Mouse (Mus musculus): ENCODE results near the gene Akap5. TPM values are rescaled to one million over a fixed set of nuclear protein-coding genes. Genes with fewer than 3 reads are reported as not detected.
A peak's percentile ranks its signal among the peaks of the same experiment; 100 is the strongest.

Gene Akap5
- polyA plus RNA-seq, 1 experiment from 2014 or later: 4.2 TPM

- Histone ChIP-seq H3K9me3 (ENCODE audit: control insufficient read depth, low read length) (no peaks in the 10 kb centered on the region), H3K4me1 (ENCODE audit: control insufficient read depth in 2 of 2, insufficient read depth in 2 of 2, low read length in 2 of 2) (peaks cover 17 to 26% of the 10 kb centered on the region in 2 experiments), H3K9ac (ENCODE audit: low read length) (no peak overlapping the region), H3K4me2 (ENCODE audit: low read length) (no peak overlapping the region), H3K36me3 (ENCODE audit: control insufficient read depth, insufficient read depth, low read length) (peaks cover 51% of the 10 kb centered on the region), H3K27me3 (ENCODE audit: control insufficient read depth, insufficient read depth, low read length) (no peaks in the 10 kb centered on the region), H3K27ac (replicated peaks in 1 of 2; ENCODE audit: control insufficient read depth in 1 of 2, insufficient read depth in 1 of 2, low read depth in 2 of 2, low read length in 2 of 2) (no peak overlapping the region), H3K4me3 (ENCODE audit: control insufficient read depth in 1 of 2, insufficient read depth in 1 of 2, low read depth in 1 of 2, low read length in 2 of 2) (no peak overlapping the region)
- ATAC-seq (ENCODE audit: insufficient number of reproducible peaks, insufficient read depth, low FRiP score, low read depth): no peak
- WGBS: 90% methylated on average over 11 of the region's 11 CpGs
Observed at GRCm38 (mm10) chr12:76303474-76303873, 21.2 kb upstream of the Akap5 start.

- ATAC-seq (ENCODE audit: insufficient number of reproducible peaks, insufficient read depth, low FRiP score, low read depth): no peak
- Histone ChIP-seq H3K4me2 (ENCODE audit: low read length) (no peak overlapping the region), H3K9ac (ENCODE audit: low read length) (no peak overlapping the region), H3K4me1 (ENCODE audit: control insufficient read depth in 2 of 2, insufficient read depth in 2 of 2, low read length in 2 of 2) (peaks cover 17 to 22% of the 10 kb centered on the region in 2 experiments), H3K4me3 (ENCODE audit: control insufficient read depth in 1 of 2, insufficient read depth in 1 of 2, low read depth in 1 of 2, low read length in 2 of 2) (no peak overlapping the region), H3K9me3 (ENCODE audit: control insufficient read depth, low read length) (no peaks in the 10 kb centered on the region), H3K27me3 (ENCODE audit: control insufficient read depth, insufficient read depth, low read length) (no peaks in the 10 kb centered on the region), H3K27ac (replicated peaks in 1 of 2; ENCODE audit: control insufficient read depth in 1 of 2, insufficient read depth in 1 of 2, low read depth in 2 of 2, low read length in 2 of 2) (no peak overlapping the region), H3K36me3 (ENCODE audit: control insufficient read depth, insufficient read depth, low read length) (peaks cover 44% of the 10 kb centered on the region)
- WGBS: 55% methylated on average over 4 of the region's 4 CpGs
Observed at GRCm38 (mm10) chr12:76304199-76304598, 20.5 kb upstream of the Akap5 start.

GRCm38 (mm10) chr12:76305107-76305506 is 19.6 kb upstream of the Akap5 start:
- peaks cover 18 to 19% of the 10 kb centered on the region in 2 experiments; a peak in 3 of 4 replicates for H3K4me1 ChIP-seq (ENCODE audit: control insufficient read depth in 2 of 2, insufficient read depth in 2 of 2, low read length in 2 of 2)
- no peak overlapping the region for H3K27ac ChIP-seq (replicated peaks in 1 of 2; ENCODE audit: control insufficient read depth in 1 of 2, insufficient read depth in 1 of 2, low read depth in 2 of 2, low read length in 2 of 2)
- no peak overlapping the region for H3K4me2 ChIP-seq (ENCODE audit: low read length)
- H3K27me3 ChIP-seq (ENCODE audit: control insufficient read depth, insufficient read depth, low read length): no peaks in the 10 kb centered on the region
- ATAC-seq (ENCODE audit: insufficient number of reproducible peaks, insufficient read depth, low FRiP score, low read depth): no peak
- no peaks in the 10 kb centered on the region for H3K9me3 ChIP-seq (ENCODE audit: control insufficient read depth, low read length)
- peaks cover 37% of the 10 kb centered on the region for H3K36me3 ChIP-seq (ENCODE audit: control insufficient read depth, insufficient read depth, low read length)
- WGBS: 91% methylated on average over 8 of the region's 8 CpGs
- no peak overlapping the region for H3K4me3 ChIP-seq (ENCODE audit: control insufficient read depth in 1 of 2, insufficient read depth in 1 of 2, low read depth in 1 of 2, low read length in 2 of 2)
- H3K9ac ChIP-seq (ENCODE audit: low read length): no peak overlapping the region

DNA sequence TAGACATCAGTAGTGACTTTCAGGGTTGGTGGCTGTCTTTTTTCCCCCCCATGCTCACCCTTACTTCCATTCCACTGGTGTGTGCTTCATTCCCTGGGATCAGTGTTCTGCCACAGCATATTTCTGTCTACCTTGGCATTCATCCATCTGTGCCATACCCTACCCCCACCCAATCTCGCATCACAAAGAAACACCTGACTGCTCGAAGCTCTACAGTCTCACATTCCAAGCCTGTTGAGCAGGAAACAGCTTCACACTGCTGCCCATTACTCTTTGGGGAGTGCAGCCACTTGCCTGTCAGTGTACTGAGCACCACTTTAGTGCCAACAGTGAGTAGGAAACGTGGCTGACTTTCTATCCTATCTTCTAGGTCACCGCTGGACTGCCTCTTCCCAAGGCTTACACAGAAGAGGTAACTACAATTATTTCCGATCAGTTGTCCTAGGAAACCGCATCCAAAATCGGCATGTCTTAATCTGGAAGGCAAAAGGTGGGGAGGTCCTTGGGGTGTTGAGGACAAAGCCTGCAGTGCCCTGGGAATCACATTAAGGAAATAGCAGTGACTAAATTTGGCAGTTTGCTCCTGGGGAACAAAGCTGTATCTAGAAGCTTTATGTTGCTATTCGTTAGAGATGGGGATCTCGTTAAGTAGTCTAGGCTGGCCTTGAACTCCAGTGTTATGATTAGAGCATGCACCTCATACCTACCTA is 17.7 kb upstream of the Akap5 start:
- 56% methylated on average over 9 of the region's 9 CpGs for WGBS
- Histone ChIP-seq H3K4me1 (ENCODE audit: control insufficient read depth in 2 of 2, insufficient read depth in 2 of 2, low read length in 2 of 2) (peaks cover 28 to 29% of the 10 kb centered on the region in 2 experiments), H3K27ac (replicated peaks in 1 of 2; ENCODE audit: control insufficient read depth in 1 of 2, insufficient read depth in 1 of 2, low read depth in 2 of 2, low read length in 2 of 2) (peak overlapping the region; percentile 18 to 55), H3K9me3 (ENCODE audit: control insufficient read depth, low read length) (no peaks in the 10 kb centered on the region), H3K9ac (ENCODE audit: low read length) (no peak overlapping the region), H3K36me3 (ENCODE audit: control insufficient read depth, insufficient read depth, low read length) (peaks cover 25% of the 10 kb centered on the region), H3K4me3 (ENCODE audit: control insufficient read depth in 1 of 2, insufficient read depth in 1 of 2, low read depth in 1 of 2, low read length in 2 of 2) (no peak overlapping the region), H3K27me3 (ENCODE audit: control insufficient read depth, insufficient read depth, low read length) (no peaks in the 10 kb centered on the region), H3K4me2 (ENCODE audit: low read length) (no peak overlapping the region)
- ATAC-seq (ENCODE audit: insufficient number of reproducible peaks, insufficient read depth, low FRiP score, low read depth): no peak

DNA sequence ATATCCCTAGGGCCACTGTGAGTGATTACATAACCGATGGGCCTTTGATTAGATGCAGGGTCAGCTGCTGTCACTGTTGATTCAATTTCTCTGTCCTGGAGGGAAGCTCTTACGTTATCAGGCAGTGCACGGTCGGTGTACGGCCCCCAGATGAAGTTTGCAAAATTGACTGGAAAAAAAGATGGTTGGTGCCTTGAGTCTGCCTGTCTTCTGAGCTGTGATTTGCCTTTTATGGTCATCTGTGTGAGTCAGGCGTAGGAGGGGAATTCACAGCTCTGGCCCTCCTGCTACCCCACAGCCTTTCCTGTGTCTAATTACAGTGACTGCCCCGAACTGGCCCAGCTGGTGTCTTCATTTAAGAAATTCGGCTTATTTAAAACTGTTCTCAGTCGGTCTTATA is 16.7 kb upstream of the Akap5 start:
- no peak overlapping the region for H3K4me2 ChIP-seq (ENCODE audit: low read length)
- H3K9ac ChIP-seq (ENCODE audit: low read length): no peak overlapping the region
- no peak overlapping the region for H3K4me3 ChIP-seq (ENCODE audit: control insufficient read depth in 1 of 2, insufficient read depth in 1 of 2, low read depth in 1 of 2, low read length in 2 of 2)
- peaks cover 26% of the 10 kb centered on the region for H3K36me3 ChIP-seq (ENCODE audit: control insufficient read depth, insufficient read depth, low read length)
- peaks cover 28 to 29% of the 10 kb centered on the region in 2 experiments for H3K4me1 ChIP-seq (ENCODE audit: control insufficient read depth in 2 of 2, insufficient read depth in 2 of 2, low read length in 2 of 2)
- 0 out of 2 replicates have a peak, but pooled peaks have one; percentile 27 for ATAC-seq (ENCODE audit: insufficient number of reproducible peaks, insufficient read depth, low FRiP score, low read depth)
- H3K9me3 ChIP-seq (ENCODE audit: control insufficient read depth, low read length): no peaks in the 10 kb centered on the region
- H3K27ac ChIP-seq (replicated peaks in 1 of 2; ENCODE audit: control insufficient read depth in 1 of 2, insufficient read depth in 1 of 2, low read depth in 2 of 2, low read length in 2 of 2): peak overlapping the region; percentile 46 to 58
- WGBS: 22% methylated on average over 9 of the region's 9 CpGs
- no peaks in the 10 kb centered on the region for H3K27me3 ChIP-seq (ENCODE audit: control insufficient read depth, insufficient read depth, low read length)

DNA sequence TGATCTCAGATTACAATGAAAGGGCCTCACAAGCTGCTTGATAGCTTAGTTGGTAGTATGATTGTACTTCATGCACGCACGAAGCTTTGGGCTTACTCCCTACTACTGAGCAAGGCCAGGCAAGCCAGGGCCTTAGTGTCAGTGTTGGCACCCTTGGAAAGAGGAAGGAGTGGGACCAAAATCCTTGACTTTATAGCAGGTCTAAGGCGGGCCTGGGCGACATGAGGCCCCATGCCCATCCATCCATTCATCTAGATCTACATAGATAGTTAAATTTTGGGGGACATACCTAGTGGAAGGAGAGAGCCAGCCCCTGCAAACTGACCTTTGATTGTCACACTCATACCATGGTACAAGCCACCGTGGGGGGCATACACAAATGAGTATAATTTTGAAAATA is 16.3 kb upstream of the Akap5 start:
- Histone ChIP-seq H3K4me2 (ENCODE audit: low read length) (no peak overlapping the region), H3K9ac (ENCODE audit: low read length) (no peak overlapping the region), H3K4me1 (ENCODE audit: control insufficient read depth in 2 of 2, insufficient read depth in 2 of 2, low read length in 2 of 2) (peaks cover 28 to 29% of the 10 kb centered on the region in 2 experiments), H3K9me3 (ENCODE audit: control insufficient read depth, low read length) (no peaks in the 10 kb centered on the region), H3K4me3 (ENCODE audit: control insufficient read depth in 1 of 2, insufficient read depth in 1 of 2, low read depth in 1 of 2, low read length in 2 of 2) (no peak overlapping the region), H3K36me3 (ENCODE audit: control insufficient read depth, insufficient read depth, low read length) (peaks cover 25% of the 10 kb centered on the region), H3K27me3 (ENCODE audit: control insufficient read depth, insufficient read depth, low read length) (no peaks in the 10 kb centered on the region), H3K27ac (replicated peaks in 1 of 2; ENCODE audit: control insufficient read depth in 1 of 2, insufficient read depth in 1 of 2, low read depth in 2 of 2, low read length in 2 of 2) (peak overlapping the region; percentile 58 to 82)
- WGBS: 77% methylated on average over 5 of the region's 5 CpGs
- ATAC-seq (ENCODE audit: insufficient number of reproducible peaks, insufficient read depth, low FRiP score, low read depth): no peak

DNA sequence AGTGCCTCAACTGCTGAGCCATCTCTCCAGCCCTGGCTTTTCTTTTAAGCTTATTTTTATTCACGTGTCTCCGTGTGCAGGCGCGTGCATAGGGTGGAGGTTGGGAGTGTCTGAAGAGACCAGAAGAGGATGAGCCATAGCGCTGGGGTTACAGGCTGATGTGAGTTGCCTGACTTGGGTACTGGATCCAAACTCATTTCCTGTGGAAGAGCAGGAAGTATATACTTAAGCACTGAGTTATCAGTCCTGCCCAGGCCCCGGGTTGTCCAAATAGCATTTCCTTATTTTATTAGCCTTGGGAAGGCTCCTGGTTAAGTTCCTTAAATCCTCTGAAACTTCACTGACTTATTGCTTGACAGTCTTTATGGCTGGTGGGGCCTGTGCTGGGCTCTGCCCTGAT is 14.7 kb upstream of the Akap5 start:
- H3K4me2 ChIP-seq (ENCODE audit: low read length): no peak overlapping the region
- 73% methylated on average over 6 of the region's 6 CpGs for WGBS
- no peak overlapping the region for H3K27ac ChIP-seq (replicated peaks in 1 of 2; ENCODE audit: control insufficient read depth in 1 of 2, insufficient read depth in 1 of 2, low read depth in 2 of 2, low read length in 2 of 2)
- peaks cover 28 to 29% of the 10 kb centered on the region in 2 experiments for H3K4me1 ChIP-seq (ENCODE audit: control insufficient read depth in 2 of 2, insufficient read depth in 2 of 2, low read length in 2 of 2)
- H3K9me3 ChIP-seq (ENCODE audit: control insufficient read depth, low read length): no peaks in the 10 kb centered on the region
- H3K36me3 ChIP-seq (ENCODE audit: control insufficient read depth, insufficient read depth, low read length): peaks cover 31% of the 10 kb centered on the region
- no peak for ATAC-seq (ENCODE audit: insufficient number of reproducible peaks, insufficient read depth, low FRiP score, low read depth)
- H3K4me3 ChIP-seq (ENCODE audit: control insufficient read depth in 1 of 2, insufficient read depth in 1 of 2, low read depth in 1 of 2, low read length in 2 of 2): no peak overlapping the region
- no peak overlapping the region for H3K9ac ChIP-seq (ENCODE audit: low read length)
- no peaks in the 10 kb centered on the region for H3K27me3 ChIP-seq (ENCODE audit: control insufficient read depth, insufficient read depth, low read length)

- no peak for ATAC-seq (ENCODE audit: insufficient number of reproducible peaks, insufficient read depth, low FRiP score, low read depth)
- peaks cover 28 to 29% of the 10 kb centered on the region in 2 experiments for H3K4me1 ChIP-seq (ENCODE audit: control insufficient read depth in 2 of 2, insufficient read depth in 2 of 2, low read length in 2 of 2)
- no peak overlapping the region for H3K27ac ChIP-seq (replicated peaks in 1 of 2; ENCODE audit: control insufficient read depth in 1 of 2, insufficient read depth in 1 of 2, low read depth in 2 of 2, low read length in 2 of 2)
- no peaks in the 10 kb centered on the region for H3K9me3 ChIP-seq (ENCODE audit: control insufficient read depth, low read length)
- peaks cover 30% of the 10 kb centered on the region for H3K36me3 ChIP-seq (ENCODE audit: control insufficient read depth, insufficient read depth, low read length)
- no peaks in the 10 kb centered on the region for H3K27me3 ChIP-seq (ENCODE audit: control insufficient read depth, insufficient read depth, low read length)
- 60% methylated on average over 6 of the region's 6 CpGs for WGBS
- no peak overlapping the region for H3K4me2 ChIP-seq (ENCODE audit: low read length)
- H3K9ac ChIP-seq (ENCODE audit: low read length): no peak overlapping the region
- no peak overlapping the region for H3K4me3 ChIP-seq (ENCODE audit: control insufficient read depth in 1 of 2, insufficient read depth in 1 of 2, low read depth in 1 of 2, low read length in 2 of 2)
Observed at GRCm38 (mm10) chr12:76310633-76311032, 14.1 kb upstream of the Akap5 start.
